Mouse (Mus musculus): ENCODE results near the gene Slpi. TPM values are rescaled to one million over a fixed set of nuclear protein-coding genes. Genes with fewer than 3 reads are reported as not detected.

The Slpi gene
- polyA plus RNA-seq, 1 experiment from 2014 or later: 2.4 TPM

GRCm38 (mm10) chr2:164418308-164418875 lies 29.5 kb upstream of the Slpi start:
- WGBS: 35% methylated on average over 3 of the region's 3 CpGs
- Histone ChIP-seq H3K4me3 (replicated peaks) (no peak overlapping the region), H3K27ac (peak overlapping the region; percentile 70), H3K4me2 (no peak overlapping the region), H3K36me3 (peaks cover 5% of the 10 kb centered on the region), H3K27me3 (peaks cover 11% of the 10 kb centered on the region), H3K9me3 (replicated peaks) (no peaks in the 10 kb centered on the region), H3K4me1 (peaks cover 30% of the 10 kb centered on the region), H3K9ac (no peak overlapping the region)
- no peak for ATAC-seq (replicated peaks; ENCODE audit: low FRiP score)

GRCm38 (mm10) chr2:164417198-164417597 lies 28.3 kb upstream of the Slpi start:
- ATAC-seq (replicated peaks; ENCODE audit: low FRiP score): no peak
- WGBS: 1% methylated on average over 2 of the region's 2 CpGs
- Histone ChIP-seq H3K27me3 (peaks cover 14% of the 10 kb centered on the region), H3K9me3 (replicated peaks) (no peaks in the 10 kb centered on the region), H3K9ac (no peak overlapping the region), H3K4me1 (peaks cover 30% of the 10 kb centered on the region), H3K4me3 (replicated peaks) (no peak overlapping the region), H3K27ac (no peak overlapping the region), H3K4me2 (no peak overlapping the region), H3K36me3 (no peaks in the 10 kb centered on the region)

DNA sequence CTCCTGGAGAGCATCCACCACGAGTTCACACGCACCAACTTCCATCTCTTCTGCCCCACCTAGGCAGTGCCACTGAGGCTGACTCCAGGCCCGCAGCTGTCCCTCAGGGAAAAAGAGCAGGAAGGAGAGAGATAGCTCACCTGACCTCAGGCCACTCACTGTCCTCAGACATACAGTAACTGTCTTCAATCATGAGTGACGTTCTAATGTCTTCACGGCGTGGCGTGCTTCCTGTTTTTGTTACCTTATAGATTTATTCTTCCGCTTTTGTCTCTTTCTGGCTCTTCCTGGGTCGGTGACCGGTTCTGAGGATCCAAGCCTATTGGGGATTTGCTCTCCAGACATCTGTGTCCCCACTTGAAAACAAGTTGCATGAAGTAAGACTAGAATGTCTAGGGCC lies 25.7 kb upstream of the Slpi start:
- peak overlapping the region; percentile 25 for H3K4me3 ChIP-seq (replicated peaks)
- H3K9ac ChIP-seq: no peak overlapping the region

GRCm38 (mm10) chr2:164414167-164414566 lies 25.3 kb upstream of the Slpi start:
- peak overlapping the region; percentile 25 for H3K4me3 ChIP-seq (replicated peaks)
- 22% methylated on average over 28 of the region's 28 CpGs for WGBS
- ATAC-seq (replicated peaks; ENCODE audit: low FRiP score): no peak

More for the DNA sequence above, 25.7 kb upstream of the Slpi start:
- peaks cover 24% of the 10 kb centered on the region for H3K4me1 ChIP-seq
- WGBS: 70% methylated on average over 10 of the region's 10 CpGs
- ATAC-seq (replicated peaks; ENCODE audit: low FRiP score): no peak
- peak overlapping the region; percentile 56 for H3K4me2 ChIP-seq
- peaks cover 30% of the 10 kb centered on the region for H3K27me3 ChIP-seq
- H3K9me3 ChIP-seq (replicated peaks): no peaks in the 10 kb centered on the region
- H3K36me3 ChIP-seq: no peaks in the 10 kb centered on the region
- no peak overlapping the region for H3K27ac ChIP-seq

GRCm38 (mm10) chr2:164407708-164408107 lies 18.8 kb upstream of the Slpi start:
- no peak; the same call in 1 of the 2 replicates for ATAC-seq (replicated peaks; ENCODE audit: low FRiP score)
- peak overlapping the region; percentile 32; the same call in 1 of the 2 replicates for H3K4me2 ChIP-seq
- H3K9me3 ChIP-seq (replicated peaks): no peaks in the 10 kb centered on the region
- WGBS: 0% methylated on average over 22 of the region's 22 CpGs
- no peak overlapping the region for H3K27ac ChIP-seq
- peaks cover 31% of the 10 kb centered on the region for H3K4me1 ChIP-seq
- H3K36me3 ChIP-seq: no peaks in the 10 kb centered on the region
- H3K4me3 ChIP-seq (replicated peaks): no peak overlapping the region
- H3K27me3 ChIP-seq: peaks cover 88% of the 10 kb centered on the region
- no peak overlapping the region for H3K9ac ChIP-seq

More at GRCm38 (mm10) chr2:164414167-164414566, 25.3 kb upstream of the Slpi start:
- Histone ChIP-seq H3K4me1 (peaks cover 20% of the 10 kb centered on the region), H3K36me3 (no peaks in the 10 kb centered on the region), H3K4me2 (peak overlapping the region; percentile 56), H3K27ac (no peak overlapping the region), H3K9ac (no peak overlapping the region), H3K27me3 (peaks cover 34% of the 10 kb centered on the region), H3K9me3 (replicated peaks) (no peaks in the 10 kb centered on the region)

GRCm38 (mm10) chr2:164405519-164405918 lies 16.6 kb upstream of the Slpi start:
- no peaks in the 10 kb centered on the region for H3K9me3 ChIP-seq (replicated peaks)
- no peaks in the 10 kb centered on the region for H3K36me3 ChIP-seq
- WGBS: 36% methylated on average over 5 of the region's 5 CpGs
- no peak overlapping the region for H3K4me3 ChIP-seq (replicated peaks)
- peaks cover 38% of the 10 kb centered on the region for H3K4me1 ChIP-seq
- no peak overlapping the region for H3K4me2 ChIP-seq
- H3K27me3 ChIP-seq: peaks cover 99% of the 10 kb centered on the region
- no peak overlapping the region for H3K9ac ChIP-seq
- no peak for ATAC-seq (replicated peaks; ENCODE audit: low FRiP score)
- no peak overlapping the region for H3K27ac ChIP-seq

GRCm38 (mm10) chr2:164405060-164405459 lies 16.2 kb upstream of the Slpi start, which contains the start of gene Matn4:
Gene Matn4, minus strand, starts transcription at chr2:164405160.
- peaks cover 43% of the 10 kb centered on the region for H3K4me1 ChIP-seq
- peak within 1 kb of the TSS; percentile 63 for H3K4me2 ChIP-seq
- H3K4me3 ChIP-seq (replicated peaks): peak within 1 kb of the TSS; percentile 39
- 7% methylated on average over 9 of the region's 9 CpGs for WGBS
- H3K27ac ChIP-seq: no peak within 1 kb of the TSS
- H3K9me3 ChIP-seq (replicated peaks): no peaks in the 10 kb centered on the region
- H3K27me3 ChIP-seq: peaks cover 99% of the 10 kb centered on the region
- H3K9ac ChIP-seq: peak within 1 kb of the TSS; percentile 16; the same call in 1 of the 2 replicates
- H3K36me3 ChIP-seq: no peaks in the 10 kb centered on the region
- ATAC-seq (replicated peaks; ENCODE audit: low FRiP score): no peak

DNA sequence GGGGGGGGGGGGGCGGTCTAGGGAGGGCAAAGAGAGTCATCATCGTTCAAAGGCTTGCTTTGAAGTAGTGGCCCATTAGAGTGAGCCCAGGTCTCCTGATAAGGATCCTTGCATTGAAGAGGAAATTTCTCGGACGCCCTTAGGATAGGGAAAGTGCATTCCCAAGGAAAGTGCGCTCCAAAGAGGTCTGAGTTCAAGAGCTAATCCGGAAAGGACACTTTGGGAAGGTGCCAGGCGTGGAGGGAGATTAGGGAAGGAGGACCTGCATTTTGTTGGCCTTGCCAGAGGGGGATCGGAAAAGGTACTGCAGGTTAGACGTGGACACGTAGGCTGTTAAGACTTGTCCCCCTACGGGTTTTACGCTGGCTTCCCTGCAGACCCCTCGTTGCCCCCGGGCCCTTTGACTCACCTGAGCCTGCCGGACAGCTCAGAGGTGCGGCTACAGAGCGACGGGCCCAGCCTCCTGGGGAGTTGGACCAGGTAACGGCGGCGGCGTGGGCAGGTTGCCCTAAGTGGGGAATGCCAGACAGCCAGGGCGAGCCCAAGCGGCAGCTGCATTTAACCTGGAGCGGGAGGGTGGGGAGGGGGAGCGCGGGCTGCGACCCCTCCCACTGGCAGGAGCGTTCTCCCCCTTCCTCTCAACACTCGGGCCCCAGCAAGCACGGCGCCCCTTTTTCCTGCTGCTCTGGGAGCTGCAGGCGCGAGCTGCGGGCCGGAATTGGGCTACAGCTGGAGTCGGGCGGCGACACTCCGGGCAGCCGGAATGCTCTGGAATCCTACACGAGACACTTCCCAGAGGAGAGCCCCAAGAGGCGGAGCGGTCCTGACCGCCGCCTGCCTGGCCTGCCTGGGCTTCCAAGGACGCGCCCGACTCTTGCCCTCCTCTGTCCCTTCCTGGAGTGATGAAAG lies 15.4 kb upstream of the Slpi start:
- ATAC-seq (replicated peaks; ENCODE audit: low FRiP score): peak; percentile 57; the same call in 1 of the 2 replicates
- WGBS: under 1% methylated on average over 45 of the region's 49 CpGs

DNA sequence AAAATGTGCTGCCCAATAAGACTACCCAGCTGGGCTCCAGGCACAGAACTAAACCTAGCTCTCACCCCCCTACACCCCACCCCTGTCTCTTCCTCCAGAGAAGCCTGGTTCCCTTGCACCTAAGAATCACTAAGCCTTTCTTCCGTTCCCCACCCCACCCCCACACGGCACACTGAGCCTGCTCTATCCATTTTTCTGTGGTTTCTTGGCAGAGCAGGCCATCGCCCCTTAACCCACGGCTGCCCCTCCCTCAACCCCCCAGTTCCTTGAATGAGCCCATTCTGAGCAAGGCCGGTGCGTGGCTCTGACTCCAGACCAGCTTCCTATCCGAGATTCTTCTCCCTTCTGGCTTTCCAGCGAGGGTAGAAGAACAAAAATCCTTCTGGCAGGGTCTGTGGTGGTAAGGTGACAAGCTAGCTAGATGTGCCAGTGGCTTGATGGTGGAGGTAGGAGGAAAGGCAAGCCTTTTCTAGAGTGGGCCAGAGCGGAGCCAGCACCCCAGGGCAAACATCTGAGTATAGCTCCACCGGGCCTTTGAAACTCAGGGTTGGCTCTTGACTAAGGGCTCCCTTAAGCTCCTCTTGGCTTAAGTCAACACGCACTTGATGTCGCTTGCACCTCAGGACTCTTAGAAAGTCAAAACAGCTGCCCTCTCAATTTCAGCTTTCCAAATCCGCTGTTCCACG lies 14.6 kb upstream of the Slpi start:
- Histone ChIP-seq H3K4me2 (0 out of 2 replicates have a peak overlapping the region, but pooled peaks have one; percentile 63), H3K9me3 (replicated peaks) (no peaks in the 10 kb centered on the region; the same call in 1 of the 2 replicates), H3K4me3 (replicated peaks) (no peak overlapping the region), H3K36me3 (no peaks in the 10 kb centered on the region), H3K9ac (no peak overlapping the region), H3K27ac (no peak overlapping the region), H3K27me3 (peaks cover 99% of the 10 kb centered on the region), H3K4me1 (peaks cover 43% of the 10 kb centered on the region)
- 18% methylated on average over 14 of the region's 14 CpGs for WGBS
- ATAC-seq (replicated peaks; ENCODE audit: low FRiP score): no peak

More for the DNA sequence above, 15.4 kb upstream of the Slpi start:
- no peak overlapping the region for H3K27ac ChIP-seq
- peak overlapping the region; percentile 39 for H3K4me3 ChIP-seq (replicated peaks)
- H3K9me3 ChIP-seq (replicated peaks): no peaks in the 10 kb centered on the region
- H3K9ac ChIP-seq: peak overlapping the region; percentile 16; the same call in 1 of the 2 replicates
- no peaks in the 10 kb centered on the region for H3K36me3 ChIP-seq
- H3K4me1 ChIP-seq: peaks cover 43% of the 10 kb centered on the region
- peaks cover 99% of the 10 kb centered on the region for H3K27me3 ChIP-seq
- peak overlapping the region; percentile 63 for H3K4me2 ChIP-seq

- Histone ChIP-seq H3K27me3 (peaks cover 93% of the 10 kb centered on the region), H3K4me2 (0 out of 2 replicates have a peak within 1 kb of the TSS, but pooled peaks have one; percentile 63), H3K4me3 (replicated peaks) (peak within 1 kb of the TSS; percentile 39; the same call in 1 of the 2 replicates), H3K27ac (no peak within 1 kb of the TSS), H3K9ac (no peak within 1 kb of the TSS), H3K9me3 (replicated peaks) (peaks cover 2% of the 10 kb centered on the region), H3K4me1 (peaks cover 37% of the 10 kb centered on the region), H3K36me3 (no peaks in the 10 kb centered on the region)
- 4% methylated on average over 17 of the region's 17 CpGs for WGBS
- no peak for ATAC-seq (replicated peaks; ENCODE audit: low FRiP score)
Measured at GRCm38 (mm10) chr2:164402906-164403305, 14.0 kb upstream of the Slpi start, which contains the start of gene Rbpjl. Gene Rbpjl, plus strand, starts transcription at chr2:164403141.

- Histone ChIP-seq H3K27ac (no peak overlapping the region), H3K4me3 (replicated peaks) (no peak overlapping the region), H3K36me3 (no peaks in the 10 kb centered on the region), H3K9ac (no peak overlapping the region), H3K4me1 (peaks cover 12% of the 10 kb centered on the region), H3K9me3 (replicated peaks) (peaks cover 4% of the 10 kb centered on the region), H3K27me3 (peaks cover 48% of the 10 kb centered on the region), H3K4me2 (no peak overlapping the region)
- ATAC-seq (replicated peaks; ENCODE audit: low FRiP score): no peak
- 65% methylated on average over 12 of the region's 12 CpGs for WGBS
Measured at GRCm38 (mm10) chr2:164396911-164397310, 8.0 kb upstream of the Slpi start.

All from kidney, embryonic 15.5 days (tissue).